Mouse (Mus musculus): ENCODE data around the gene Zdhhc7. TPM values are rescaled to one million over a fixed set of nuclear protein-coding genes. Genes with fewer than 3 reads are reported as not detected.
A peak's percentile ranks its signal among the peaks of the same experiment; 100 is the strongest.

The Zdhhc7 gene
- polyA plus RNA-seq, 1 experiment from 2014 or later = 35.5 TPM

- no peaks in the 10 kb centered on the region for H3K36me3 ChIP-seq
- H3K9me3 ChIP-seq = no peaks in the 10 kb centered on the region
- no peak overlapping the region for H3K4me3 ChIP-seq
- H3K27me3 ChIP-seq (ENCODE audit: insufficient read depth, poor library complexity, severe bottlenecking) = peaks cover 37% of the 10 kb centered on the region
- WGBS = 89% methylated on average over 12 of the region's 12 CpGs
- peaks cover 64% of the 10 kb centered on the region for H3K4me1 ChIP-seq
- H3K27ac ChIP-seq = 0 out of 2 replicates have a peak overlapping the region, but pooled peaks have one; percentile 1
- no peak for DNase-seq (ENCODE audit: low spot score)
These were observed 62.5 kb downstream of the Zdhhc7 start for GRCm38 (mm10) chr8:120038741-120039140.

DNA sequence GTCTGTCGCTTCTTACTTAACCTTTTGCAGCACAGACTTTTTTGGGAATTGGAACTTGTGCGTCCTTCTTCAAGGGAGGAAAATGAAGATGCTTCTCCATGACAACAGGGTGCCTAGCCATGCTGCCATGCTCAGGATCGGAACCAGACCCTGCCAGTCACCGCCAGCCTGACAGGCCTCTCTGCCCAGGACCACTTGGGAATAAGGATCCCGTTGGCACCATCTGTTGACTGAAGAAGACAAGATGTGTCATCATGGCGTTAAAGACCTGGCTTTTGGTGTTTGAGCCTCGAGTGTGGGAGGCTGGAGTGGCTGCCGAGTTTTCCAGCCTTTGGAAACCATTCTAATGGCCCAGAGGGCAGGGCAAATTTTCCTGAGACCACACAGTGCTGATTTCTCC lies 63.7 kb downstream of the Zdhhc7 start:
- no peak overlapping the region for H3K4me3 ChIP-seq
- H3K9me3 ChIP-seq = no peaks in the 10 kb centered on the region
- no peak overlapping the region for H3K27ac ChIP-seq
- no peak for DNase-seq (ENCODE audit: low spot score)
- WGBS = 77% methylated on average over 8 of the region's 8 CpGs
- no peaks in the 10 kb centered on the region for H3K36me3 ChIP-seq
- H3K27me3 ChIP-seq (ENCODE audit: insufficient read depth, poor library complexity, severe bottlenecking) = peaks cover 25% of the 10 kb centered on the region
- H3K4me1 ChIP-seq = peaks cover 63% of the 10 kb centered on the region

DNA sequence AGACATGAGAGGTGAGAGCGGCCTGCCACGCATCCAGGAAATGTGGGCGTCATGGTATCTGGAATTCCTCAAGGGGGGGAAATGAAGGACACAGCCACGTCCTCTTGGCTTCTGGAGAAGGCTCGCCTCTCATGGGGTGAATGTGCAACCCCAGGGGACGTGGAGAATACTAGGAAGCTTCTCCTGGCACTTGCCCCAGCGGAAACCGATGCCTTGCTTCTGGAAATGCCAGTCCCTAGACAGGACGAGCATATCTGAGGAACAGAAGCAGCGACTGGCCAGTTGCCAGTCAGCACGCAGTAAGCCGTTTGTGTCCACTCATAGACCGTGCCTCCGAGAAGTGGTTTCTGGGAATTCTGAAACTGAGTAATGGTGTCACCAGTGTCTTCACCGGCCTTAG lies 64.1 kb downstream of the Zdhhc7 start:
- Histone ChIP-seq H3K27ac (peak overlapping the region; percentile 78; the same call in 1 of the 2 replicates), H3K36me3 (no peaks in the 10 kb centered on the region), H3K9me3 (no peaks in the 10 kb centered on the region), H3K4me3 (no peak overlapping the region; the same call in 1 of the 2 replicates), H3K27me3 (ENCODE audit: insufficient read depth, poor library complexity, severe bottlenecking) (peaks cover 24% of the 10 kb centered on the region), H3K4me1 (peaks cover 63% of the 10 kb centered on the region)
- no peak for DNase-seq (ENCODE audit: low spot score)
- 63% methylated on average over 15 of the region's 15 CpGs for WGBS

GRCm38 (mm10) chr8:120036578-120036977 lies 64.7 kb downstream of the Zdhhc7 start:
- no peaks in the 10 kb centered on the region for H3K9me3 ChIP-seq
- 82% methylated on average over 4 of the region's 4 CpGs for WGBS
- H3K27ac ChIP-seq = peak overlapping the region; percentile 78
- no peaks in the 10 kb centered on the region for H3K36me3 ChIP-seq
- DNase-seq (ENCODE audit: low spot score) = no peak
- H3K4me1 ChIP-seq = peaks cover 63% of the 10 kb centered on the region
- H3K27me3 ChIP-seq (ENCODE audit: insufficient read depth, poor library complexity, severe bottlenecking) = peaks cover 24% of the 10 kb centered on the region
- H3K4me3 ChIP-seq = peak overlapping the region; percentile 16; the same call in 1 of the 2 replicates

DNA sequence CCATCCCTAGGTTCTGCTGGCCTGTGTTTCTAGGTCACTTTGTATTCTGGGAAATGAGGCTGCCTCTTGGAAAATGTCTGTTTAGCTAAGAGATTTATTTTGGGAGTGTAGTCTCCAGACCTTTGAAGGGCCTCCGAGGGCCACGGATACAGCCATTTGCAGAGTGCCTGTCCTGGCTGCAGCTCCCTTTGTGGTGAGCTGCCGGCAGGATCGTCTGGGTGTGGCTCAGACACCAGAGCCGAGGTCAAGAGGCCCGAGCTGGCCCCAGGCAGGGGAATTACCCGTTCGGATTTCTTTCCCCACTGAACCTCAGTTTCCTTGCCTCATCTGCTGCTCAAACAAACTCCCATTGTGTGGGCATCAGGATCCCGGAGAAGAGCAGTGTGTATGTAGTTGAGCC lies 65.2 kb downstream of the Zdhhc7 start:
- DNase-seq (ENCODE audit: low spot score) = no peak

DNA sequence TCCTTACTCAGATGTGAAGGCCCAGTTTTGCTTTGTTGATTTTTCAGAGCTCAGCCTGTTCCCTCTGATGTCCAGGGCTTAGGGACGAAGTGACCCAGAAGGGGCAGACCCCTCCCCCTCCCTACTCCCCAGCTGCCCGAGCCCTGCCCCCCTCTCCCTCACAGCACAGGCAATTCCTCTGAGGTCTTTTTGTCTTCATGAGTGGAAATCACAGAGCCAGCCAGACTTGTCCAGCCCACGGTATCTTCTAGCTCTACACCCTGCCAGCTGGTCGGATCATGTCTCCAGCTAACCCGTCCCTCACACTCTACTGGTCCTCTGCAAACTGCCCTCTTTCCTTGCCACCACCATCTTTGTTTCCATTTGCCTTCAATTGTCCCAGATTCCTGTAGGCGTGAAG lies 66.8 kb downstream of the Zdhhc7 start:
- Histone ChIP-seq H3K27ac (peak overlapping the region; percentile 49), H3K27me3 (ENCODE audit: insufficient read depth, poor library complexity, severe bottlenecking) (peaks cover 24% of the 10 kb centered on the region), H3K36me3 (no peaks in the 10 kb centered on the region), H3K4me3 (no peak overlapping the region), H3K4me1 (peaks cover 51% of the 10 kb centered on the region), H3K9me3 (no peaks in the 10 kb centered on the region)
- no peak for DNase-seq (ENCODE audit: low spot score)
- 51% methylated on average over 6 of the region's 6 CpGs for WGBS

More for the DNA sequence above, 65.2 kb downstream of the Zdhhc7 start:
- peaks cover 59% of the 10 kb centered on the region for H3K4me1 ChIP-seq
- peak overlapping the region; percentile 78 for H3K27ac ChIP-seq
- H3K9me3 ChIP-seq = no peaks in the 10 kb centered on the region
- H3K36me3 ChIP-seq = no peaks in the 10 kb centered on the region
- 14% methylated on average over 9 of the region's 9 CpGs for WGBS
- peaks cover 24% of the 10 kb centered on the region for H3K27me3 ChIP-seq (ENCODE audit: insufficient read depth, poor library complexity, severe bottlenecking)
- peak overlapping the region; percentile 16; the same call in 1 of the 2 replicates for H3K4me3 ChIP-seq

DNA sequence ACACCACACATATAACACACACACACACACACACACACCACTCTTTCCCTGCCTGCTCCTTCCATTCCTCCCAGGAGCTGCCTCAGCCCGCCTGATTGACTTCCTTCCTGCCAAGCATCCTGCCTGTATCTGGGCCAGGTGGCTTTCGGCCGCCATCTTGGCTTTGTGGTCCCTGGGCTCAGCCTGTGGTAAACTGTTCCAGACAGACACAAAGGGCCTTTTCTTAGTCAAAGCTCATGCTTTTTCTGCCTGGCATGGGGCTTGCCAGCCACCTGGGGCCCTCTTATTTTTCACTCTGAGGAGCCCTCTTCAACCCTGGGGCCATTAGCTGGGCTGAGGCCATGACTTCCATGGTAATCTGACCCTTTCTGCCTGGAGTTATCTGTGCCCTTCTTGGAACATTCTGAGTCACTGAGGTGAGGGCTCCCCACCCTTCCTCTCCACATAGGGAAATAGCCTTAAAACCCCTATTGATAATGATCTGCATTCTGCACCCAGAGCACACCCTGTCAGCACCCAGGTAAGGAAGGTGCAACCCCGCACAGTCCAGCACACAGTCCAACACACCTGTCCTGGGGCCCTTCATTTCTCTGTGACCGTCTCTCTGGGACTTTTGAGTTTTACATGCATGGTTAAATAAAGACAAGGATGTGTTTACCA lies 68.6 kb downstream of the Zdhhc7 start:
- peaks cover 13% of the 10 kb centered on the region for H3K27me3 ChIP-seq (ENCODE audit: insufficient read depth, poor library complexity, severe bottlenecking)

More for the DNA sequence above, 68.6 kb downstream of the Zdhhc7 start:
- Histone ChIP-seq H3K27ac (no peak overlapping the region), H3K4me1 (peaks cover 43% of the 10 kb centered on the region), H3K9me3 (no peaks in the 10 kb centered on the region), H3K4me3 (no peak overlapping the region), H3K36me3 (no peaks in the 10 kb centered on the region)
- no peak for DNase-seq (ENCODE audit: low spot score)
- 85% methylated on average over 5 of the region's 5 CpGs for WGBS

Other genes starting within 250 kb of the Zdhhc7 start
- 9.6 and 10.1 TPM in 2 replicates for gene Klhl36, start 239.2 kb downstream of the Zdhhc7 start, polyA plus RNA-seq (2016; fragmentation: Nextera tagmentation; extraction: Ambion mirVana)
- 155 and 187 TPM in 2 replicates for gene Usp10, start 191.1 kb downstream of the Zdhhc7 start, polyA plus RNA-seq (2016; fragmentation: Nextera tagmentation; extraction: Ambion mirVana)
- 1.4 and 4.5 TPM in 2 replicates for gene Gm20388, start 190.6 kb downstream of the Zdhhc7 start, polyA plus RNA-seq (2016; fragmentation: Nextera tagmentation; extraction: Ambion mirVana)
- gene Crispld2, start 109.0 kb downstream of the Zdhhc7 start, polyA plus RNA-seq (2016; fragmentation: Nextera tagmentation; extraction: Ambion mirVana) = 3.2 and 9.7 TPM in 2 replicates
- gene 6430548M08Rik, start 12.7 kb upstream of the Zdhhc7 start, polyA plus RNA-seq (2016; fragmentation: Nextera tagmentation; extraction: Ambion mirVana) = 8.2 and 11.9 TPM in 2 replicates
- 0.16 and 0.31 TPM in 2 replicates for gene Fam92b, start 76.0 kb upstream of the Zdhhc7 start, polyA plus RNA-seq (2016; fragmentation: Nextera tagmentation; extraction: Ambion mirVana)
- 12.2 and 13.7 TPM in 2 replicates for gene Gse1, start 127.0 kb upstream of the Zdhhc7 start, polyA plus RNA-seq (2016; fragmentation: Nextera tagmentation; extraction: Ambion mirVana)

All from heart, embryonic 10.5 days (tissue).